Mouse (Mus musculus) midbrain, postnatal 0 days (tissue): Measurements from ENCODE around the gene Megf11. TPM values are rescaled to one million over a fixed set of nuclear protein-coding genes. Genes with fewer than 3 reads are reported as not detected.

Experiments used
- ATAC-seq: fragments of 200-750 bp; cut with Nextera tagmentation; 2 replicates; pipeline ENCODE4 v1.8.0; 2017; ENCODE audit warnings: moderate number of reproducible peaks, mild to moderate bottlenecking, moderate TSS enrichment, moderate library complexity; ENCODE audit not compliant: low FRiP score
- DNase-seq: peaks from one replicate; pipeline ENCODE4 v3.0.0-alpha.2; 2015; ENCODE audit warnings: low spot score
- H3K27ac ChIP-seq: fragments of 300-500 bp; sonication (generic); 2 replicates; pipeline ENCODE4 v1.5.1; 2014; ENCODE audit warnings: low read depth, mild to moderate bottlenecking, low read length, mixed read lengths
- H3K27me3 ChIP-seq: fragments of 300-500 bp; sonication (generic); 2 replicates; pipeline ENCODE4 v1.6.1; 2014; ENCODE audit warnings: low read length, control low read depth, mixed read lengths; ENCODE audit not compliant: insufficient read depth
- H3K36me3 ChIP-seq: fragments of 300-500 bp; sonication (generic); 2 replicates; pipeline ENCODE4 v1.6.1; 2014; ENCODE audit warnings: low read length, control low read depth, mixed read lengths; ENCODE audit not compliant: insufficient read depth
- H3K4me1 ChIP-seq: fragments of 300-500 bp; sonication (generic); 2 replicates; pipeline ENCODE4 v1.6.1; 2014; ENCODE audit warnings: mild to moderate bottlenecking, control low read depth, antibody characterized with exemption, low read length, mixed read lengths; ENCODE audit not compliant: insufficient read depth
- H3K4me2 ChIP-seq: fragments of 300-500 bp; sonication (generic); 2 replicates; pipeline ENCODE4 v1.6.1; 2014; ENCODE audit warnings: low read depth, mild to moderate bottlenecking, low read length, mixed read lengths; ENCODE audit not compliant: poor library complexity, severe bottlenecking
- H3K4me3 ChIP-seq: fragments of 300-500 bp; sonication (generic); 2 replicates; pipeline ENCODE4 v1.5.1; 2014; ENCODE audit warnings: low read depth, mild to moderate bottlenecking, low read length, moderate library complexity
- H3K9ac ChIP-seq: fragments of 300-500 bp; sonication (generic); replicated peaks from 2 replicates; pipeline ENCODE4 v1.6.1; 2014; ENCODE audit warnings: mild to moderate bottlenecking, low read length, moderate library complexity, mixed read lengths; ENCODE audit not compliant: poor library complexity, severe bottlenecking
- H3K9me3 ChIP-seq: fragments of 300-500 bp; sonication (generic); 2 replicates; pipeline ENCODE4 v1.6.1; 2016; ENCODE audit warnings: low read length, control low read depth
- CTCF ChIP-seq: IDR thresholded peaks from 2 replicates; pipeline ENCODE4 v1.5.1; 2016; ENCODE audit warnings: antibody characterized with exemption, mild to moderate bottlenecking
- WGBS: fragments of 180-500 bp; shearing (Covaris S2); extraction: QIAGEN DNeasy Blood & Tissue Kit; methylation state at CpG from one replicate; pipeline ENCODE4 v1.1.7; 2014; 5-methylcytosine and 5-hydroxymethylcytosine counted together
- polyA plus RNA-seq: library from polyadenylated mRNA; unstranded; fragments of >200 nt; fragmentation: Nextera tagmentation; extraction: Ambion mirVana; gene quantifications from 2 replicates; pipeline ENCODE4 v1.2.1, GENCODE M21; 2015
- total RNA-seq: library from RNA; depleted of rRNA; stranded (reverse); fragments of >200 nt; gene quantifications from 2 replicates; pipeline ENCODE4 v1.2.3, GENCODE M21; 2014

Gene Megf11
- total and polyA plus RNA-seq, 2 experiments from 2014 or later = 17.7 to 41.8 TPM

DNA sequence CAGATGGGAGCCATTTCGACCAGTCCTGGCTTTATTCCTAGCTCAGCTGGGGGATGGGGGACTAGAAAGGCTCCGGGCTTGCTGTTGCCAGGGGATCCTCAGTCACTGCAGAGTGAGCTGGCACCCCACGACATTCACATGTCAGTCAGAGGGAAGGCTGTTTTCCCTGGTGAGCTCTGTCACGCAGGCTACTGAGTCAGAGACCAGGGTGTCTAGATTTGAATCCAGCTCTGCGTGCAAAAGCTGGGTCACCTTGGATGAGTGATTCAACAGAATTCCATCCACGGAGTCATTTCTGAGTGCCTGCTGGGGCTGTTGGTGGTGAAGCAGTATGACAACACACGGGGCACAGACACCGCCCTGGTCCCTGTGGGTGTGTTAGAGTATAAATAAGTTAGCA is 13.7 kb downstream of the Megf11 start:
- WGBS = 63% methylated on average over 8 of the region's 8 CpGs
- DNase-seq = no peak
- no peak for TF ChIP-seq CTCF

DNA sequence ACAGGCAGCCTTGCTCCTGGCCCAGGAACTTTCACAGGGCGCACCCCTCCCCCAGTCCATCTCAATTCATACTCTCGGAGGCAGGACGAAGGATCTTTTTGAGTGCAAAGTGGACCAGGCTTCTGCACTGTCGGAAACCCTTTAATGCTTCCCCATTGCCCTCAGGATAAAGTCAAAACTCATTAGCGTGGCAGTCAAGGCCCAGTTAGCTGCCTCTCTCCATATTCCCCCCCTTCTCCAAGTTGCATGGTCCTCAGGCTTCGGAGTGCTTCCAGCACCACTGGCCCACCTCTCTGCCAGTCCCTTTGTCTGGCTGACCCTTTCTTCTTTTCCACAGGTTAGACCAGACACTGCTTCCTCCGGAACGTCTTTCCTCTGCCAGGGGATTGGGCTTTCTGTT is 16.7 kb downstream of the Megf11 start:
- Histone ChIP-seq H3K27me3 (no peaks in the 10 kb centered on the region), H3K4me1 (peaks cover 4% of the 10 kb centered on the region), H3K9ac (no peak overlapping the region), H3K9me3 (no peaks in the 10 kb centered on the region), H3K4me3 (no peak overlapping the region), H3K27ac (no peak overlapping the region), H3K36me3 (no peaks in the 10 kb centered on the region), H3K4me2 (no peak overlapping the region)
- DNase-seq (no peak), ATAC-seq (no peak)
- no peak for TF ChIP-seq CTCF
- WGBS = 68% methylated on average over 8 of the region's 8 CpGs

More for the DNA sequence above, 13.7 kb downstream of the Megf11 start:
- no peak for ATAC-seq
- Histone ChIP-seq H3K4me1 (peaks cover 4% of the 10 kb centered on the region), H3K4me3 (no peak overlapping the region), H3K9me3 (no peaks in the 10 kb centered on the region), H3K36me3 (no peaks in the 10 kb centered on the region), H3K27me3 (no peaks in the 10 kb centered on the region), H3K4me2 (no peak overlapping the region), H3K27ac (no peak overlapping the region), H3K9ac (no peak overlapping the region)

DNA sequence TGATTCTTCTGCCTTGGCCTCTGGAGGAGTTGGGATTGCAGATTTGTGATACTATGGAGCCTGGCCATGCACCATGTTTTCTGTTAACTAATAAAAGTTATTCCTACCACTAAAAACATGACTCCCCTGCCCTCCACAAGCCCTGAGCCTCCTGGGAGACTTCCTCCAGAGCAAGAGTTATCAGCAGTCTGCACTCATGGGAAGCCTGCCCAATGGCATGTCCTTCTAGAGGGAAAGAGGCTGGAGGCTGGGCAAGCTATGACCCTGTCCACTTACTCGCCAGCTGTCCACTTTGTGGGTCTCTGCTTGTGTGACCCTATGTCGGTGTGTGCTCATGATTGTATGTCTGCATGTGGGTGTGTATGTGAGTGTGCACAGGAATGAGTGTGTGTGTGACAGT is 21.4 kb downstream of the Megf11 start:
- no peak for TF ChIP-seq CTCF
- H3K36me3 ChIP-seq = no peaks in the 10 kb centered on the region
- no peaks in the 10 kb centered on the region for H3K4me1 ChIP-seq
- DNase-seq (no peak), ATAC-seq (no peak)
- 87% methylated on average over 2 of the region's 2 CpGs for WGBS
- H3K27me3 ChIP-seq = no peaks in the 10 kb centered on the region
- H3K27ac ChIP-seq = no peak overlapping the region
- H3K9ac ChIP-seq = no peak overlapping the region
- H3K9me3 ChIP-seq = no peaks in the 10 kb centered on the region
- H3K4me2 ChIP-seq = no peak overlapping the region
- H3K4me3 ChIP-seq = no peak overlapping the region

DNA sequence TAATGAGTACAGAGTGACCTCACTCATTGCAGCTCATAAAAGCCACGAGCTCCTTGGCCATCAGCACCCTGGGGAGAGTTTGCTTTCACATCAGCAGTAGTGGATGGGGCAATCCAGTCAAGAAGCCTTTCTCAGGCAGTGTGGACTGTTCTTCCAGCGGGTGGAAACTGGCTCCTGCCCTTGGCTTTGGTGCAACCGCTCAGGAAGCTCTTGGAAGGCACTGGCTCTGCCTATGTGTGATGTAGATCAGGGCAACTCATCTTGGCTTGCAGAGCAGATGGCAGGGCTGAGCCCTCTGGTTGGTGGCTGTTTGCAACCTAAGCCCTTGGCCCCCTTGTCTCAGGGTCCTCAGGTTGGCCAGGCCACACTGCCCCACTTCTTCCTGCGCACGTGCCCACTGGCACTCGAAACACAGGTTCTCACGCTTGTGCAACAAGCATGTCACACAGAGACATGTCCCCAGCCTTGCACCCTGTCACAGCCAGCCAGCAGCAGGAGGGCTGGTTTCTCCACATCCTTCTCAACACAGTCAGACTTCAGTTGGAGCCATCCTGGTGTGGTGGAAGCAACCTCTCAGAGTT is 22.1 kb downstream of the Megf11 start:
- H3K9ac ChIP-seq = no peak overlapping the region
- no peaks in the 10 kb centered on the region for H3K27me3 ChIP-seq
- H3K4me3 ChIP-seq = no peak overlapping the region
- DNase-seq = no peak
- H3K9me3 ChIP-seq = no peaks in the 10 kb centered on the region
- no peaks in the 10 kb centered on the region for H3K36me3 ChIP-seq
- no peak overlapping the region for H3K4me2 ChIP-seq
- ATAC-seq = no peak
- H3K4me1 ChIP-seq = no peaks in the 10 kb centered on the region
- H3K27ac ChIP-seq = no peak overlapping the region
- TF ChIP-seq CTCF = no peak
- WGBS = 84% methylated on average over 7 of the region's 7 CpGs

- DNase-seq (no peak), ATAC-seq (no peak)
- Histone ChIP-seq H3K4me1 (no peaks in the 10 kb centered on the region), H3K4me3 (no peak overlapping the region), H3K27me3 (no peaks in the 10 kb centered on the region), H3K9me3 (no peaks in the 10 kb centered on the region), H3K27ac (no peak overlapping the region), H3K4me2 (no peak overlapping the region), H3K36me3 (no peaks in the 10 kb centered on the region), H3K9ac (no peak overlapping the region)
- WGBS = 53% methylated on average over 8 of the region's 8 CpGs
- TF ChIP-seq CTCF = no peak
Observed at GRCm38 (mm10) chr9:64408821-64409220, 23.4 kb downstream of the Megf11 start.

DNA sequence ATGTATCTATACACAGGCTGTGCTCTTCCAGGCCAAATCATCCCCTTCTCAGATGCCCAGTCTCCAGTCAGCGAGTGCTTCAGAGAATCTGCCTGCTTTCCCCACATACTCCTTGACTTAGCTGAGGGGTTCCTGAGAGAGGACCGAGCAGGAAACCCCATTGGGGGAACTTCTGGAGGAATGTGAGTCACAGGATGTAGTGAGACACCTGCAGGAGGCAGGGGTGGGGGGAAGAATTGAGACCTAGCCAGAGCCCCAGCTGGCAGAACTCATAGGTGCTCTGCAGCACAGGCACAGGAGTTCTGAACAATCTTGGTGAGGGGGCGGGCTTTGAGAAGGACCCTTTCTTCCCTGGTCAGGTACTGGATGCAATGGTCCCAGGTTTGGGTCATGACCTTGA is 35.0 kb downstream of the Megf11 start:
- Histone ChIP-seq H3K4me3 (no peak overlapping the region), H3K9ac (no peak overlapping the region), H3K27me3 (no peaks in the 10 kb centered on the region), H3K9me3 (no peaks in the 10 kb centered on the region), H3K36me3 (no peaks in the 10 kb centered on the region), H3K27ac (no peak overlapping the region), H3K4me1 (no peaks in the 10 kb centered on the region), H3K4me2 (no peak overlapping the region)
- DNase-seq = no peak
- WGBS = 85% methylated on average over 3 of the region's 3 CpGs
- ATAC-seq = no peak
- no peak for TF ChIP-seq CTCF
